Mouse (Mus musculus) hindbrain, embryonic 10.5 days (tissue): ENCODE measurements around the gene Ciao1. TPM values are rescaled to one million over a fixed set of nuclear protein-coding genes. Genes with fewer than 3 reads are reported as not detected.
"Not testable (repeated sequence)": the region's sequence is repeated elsewhere in the genome, so short reads cannot be mapped to it uniquely, and the experiment has no call there.

ENCODE experiments used
- DNase-seq: peaks from one replicate; pipeline ENCODE4 v3.0.0-alpha.2; 2017; ENCODE audit warnings: low spot score
- H3K27ac ChIP-seq: fragments of 300-500 bp; sonication (generic); 2 replicates; pipeline ENCODE4 v1.5.1; 2016; ENCODE audit warnings: mild to moderate bottlenecking, moderate library complexity
- H3K27me3 ChIP-seq: fragments of 300-500 bp; sonication (generic); 2 replicates; pipeline ENCODE4 v1.6.1; 2016; ENCODE audit warnings: mild to moderate bottlenecking; ENCODE audit not compliant: poor library complexity, insufficient read depth, severe bottlenecking
- H3K36me3 ChIP-seq: fragments of 300-500 bp; sonication (generic); 2 replicates; pipeline ENCODE4 v1.6.1; 2016; ENCODE audit warnings: mild to moderate bottlenecking, moderate library complexity
- H3K4me1 ChIP-seq: fragments of 300-500 bp; sonication (generic); replicated peaks from 2 replicates; pipeline ENCODE4 v1.6.1; 2016; ENCODE audit warnings: mild to moderate bottlenecking
- H3K4me3 ChIP-seq: fragments of 300-500 bp; sonication (generic); 2 replicates; pipeline ENCODE4 v1.5.1; 2016; ENCODE audit warnings: mild to moderate bottlenecking, moderate library complexity
- H3K9me3 ChIP-seq: fragments of 300-500 bp; sonication (generic); 2 replicates; pipeline ENCODE4 v1.6.1; 2016; ENCODE audit warnings: mild to moderate bottlenecking, moderate library complexity
- WGBS: fragments of 180-500 bp; shearing (Covaris S2); methylation state at CpG from one replicate; pipeline ENCODE4 v1.1.7; 2016; 5-methylcytosine and 5-hydroxymethylcytosine counted together
- polyA plus RNA-seq: library from polyadenylated mRNA; unstranded; fragments of >200 nt; fragmentation: Nextera tagmentation; extraction: Ambion mirVana; gene quantifications from 2 replicates; pipeline ENCODE4 v1.2.1, GENCODE M21; 2016

Ciao1 gene
- 53.2 and 55.4 TPM in 2 replicates for polyA plus RNA-seq

GRCm38 (mm10) chr2:127247592-127248333, at the start of gene Ciao1, which contains the start of gene Tmem127:
Gene Ciao1 (minus strand): TSS chr2:127247816.
Gene Tmem127 (plus strand): TSS chr2:127247908.
- no peaks in the 10 kb centered on the region for H3K9me3 ChIP-seq
- peak; percentile 99 for DNase-seq
- H3K4me3 ChIP-seq = peak within 1 kb of the TSS; percentile 99
- peaks cover 29% of the 10 kb centered on the region for H3K4me1 ChIP-seq
- H3K36me3 ChIP-seq = peaks cover 52% of the 10 kb centered on the region
- no peaks in the 10 kb centered on the region for H3K27me3 ChIP-seq
- WGBS = under 1% methylated on average over 53 of the region's 53 CpGs
- peak within 1 kb of the TSS; percentile 91 for H3K27ac ChIP-seq

- Histone ChIP-seq H3K36me3 (peaks cover 100% of the 10 kb centered on the region), H3K9me3 (no peaks in the 10 kb centered on the region), H3K27me3 (no peaks in the 10 kb centered on the region), H3K27ac (no peak overlapping the region), H3K4me1 (no peaks in the 10 kb centered on the region), H3K4me3 (no peak overlapping the region)
- 95% methylated on average over 7 of the region's 7 CpGs for WGBS
- no peak for DNase-seq
Observed at GRCm38 (mm10) chr2:127297001-127297805, 49.6 kb upstream of the Ciao1 start.

GRCm38 (mm10) chr2:127292250-127292649, 44.6 kb upstream of the Ciao1 start:
- H3K9me3 ChIP-seq = no peaks in the 10 kb centered on the region
- no peaks in the 10 kb centered on the region for H3K27me3 ChIP-seq
- DNase-seq = no peak
- H3K27ac ChIP-seq = no peak overlapping the region
- no peak overlapping the region for H3K4me3 ChIP-seq
- WGBS = 90% methylated on average over 4 of the region's 4 CpGs
- peaks cover 92% of the 10 kb centered on the region for H3K36me3 ChIP-seq
- no peaks in the 10 kb centered on the region for H3K4me1 ChIP-seq

- Histone ChIP-seq H3K9me3 (no peaks in the 10 kb centered on the region), H3K36me3 (0 out of 2 replicates have a peak, but pooled peaks cover under 1% of the 10 kb centered on the region), H3K4me1 (0 out of 2 replicates have a peak, but pooled peaks cover 4% of the 10 kb centered on the region), H3K4me3 (no peak overlapping the region), H3K27ac (no peak overlapping the region), H3K27me3 (no peaks in the 10 kb centered on the region)
- no peak for DNase-seq
Observed at GRCm38 (mm10) chr2:127278162-127278561, 30.5 kb upstream of the Ciao1 start.

GRCm38 (mm10) chr2:127275551-127276320, 28.1 kb upstream of the Ciao1 start:
- peaks cover 18% of the 10 kb centered on the region for H3K4me1 ChIP-seq
- H3K27me3 ChIP-seq = no peaks in the 10 kb centered on the region
- peaks cover 9% of the 10 kb centered on the region; the same call in 1 of the 2 replicates for H3K36me3 ChIP-seq
- H3K27ac ChIP-seq = no peak overlapping the region
- no peak for DNase-seq
- H3K9me3 ChIP-seq = no peaks in the 10 kb centered on the region
- 88% methylated on average over 5 of the region's 5 CpGs for WGBS
- no peak overlapping the region for H3K4me3 ChIP-seq

GRCm38 (mm10) chr2:127274590-127274989, 27.0 kb upstream of the Ciao1 start:
- no peak for DNase-seq
- 93% methylated on average over 2 of the region's 2 CpGs for WGBS
- no peak overlapping the region for H3K4me3 ChIP-seq
- H3K27me3 ChIP-seq = no peaks in the 10 kb centered on the region
- H3K36me3 ChIP-seq = peaks cover 9% of the 10 kb centered on the region; the same call in 1 of the 2 replicates
- no peak overlapping the region for H3K27ac ChIP-seq
- H3K4me1 ChIP-seq = peaks cover 18% of the 10 kb centered on the region
- H3K9me3 ChIP-seq = no peaks in the 10 kb centered on the region

GRCm38 (mm10) chr2:127272806-127273205, 25.2 kb upstream of the Ciao1 start:
- H3K4me1 ChIP-seq = peaks cover 18% of the 10 kb centered on the region
- H3K9me3 ChIP-seq = no peaks in the 10 kb centered on the region
- 96% methylated on average over 3 of the region's 3 CpGs for WGBS
- H3K4me3 ChIP-seq = no peak overlapping the region
- H3K27ac ChIP-seq = no peak overlapping the region
- no peaks in the 10 kb centered on the region for H3K27me3 ChIP-seq
- peaks cover 9% of the 10 kb centered on the region; the same call in 1 of the 2 replicates for H3K36me3 ChIP-seq
- DNase-seq = no peak

- Histone ChIP-seq H3K4me1 (peaks cover 18% of the 10 kb centered on the region), H3K4me3 (peak overlapping the region; percentile 95; the same call in 1 of the 2 replicates)
- H3K9me3 ChIP-seq, DNase-seq, H3K27me3 ChIP-seq, H3K36me3 ChIP-seq, H3K27ac ChIP-seq: not testable (repeated sequence)
- 91% methylated on average over 4 of the region's 4 CpGs for WGBS
Observed at GRCm38 (mm10) chr2:127272049-127272448, 24.4 kb upstream of the Ciao1 start.

- 15% methylated on average over 8 of the region's 8 CpGs for WGBS
- Histone ChIP-seq H3K9me3 (no peaks in the 10 kb centered on the region), H3K4me1 (peaks cover 18% of the 10 kb centered on the region), H3K27me3 (no peaks in the 10 kb centered on the region), H3K36me3 (peaks cover 9% of the 10 kb centered on the region; the same call in 1 of the 2 replicates), H3K27ac (peak overlapping the region; percentile 97), H3K4me3 (peak overlapping the region; percentile 95)
- peak; percentile 6 for DNase-seq
Observed at GRCm38 (mm10) chr2:127271042-127271515, 23.5 kb upstream of the Ciao1 start.

- Histone ChIP-seq H3K27me3 (no peaks in the 10 kb centered on the region), H3K4me1 (peaks cover 16% of the 10 kb centered on the region), H3K27ac (peak overlapping the region; percentile 97), H3K36me3 (peaks cover 9% of the 10 kb centered on the region; the same call in 1 of the 2 replicates), H3K4me3 (peak overlapping the region; percentile 95), H3K9me3 (no peaks in the 10 kb centered on the region)
- DNase-seq = peak; percentile 87
- WGBS = under 1% methylated on average over 75 of the region's 75 CpGs
Observed at GRCm38 (mm10) chr2:127270300-127271041, 22.9 kb upstream of the Ciao1 start.

- no peaks in the 10 kb centered on the region for H3K9me3 ChIP-seq
- peaks cover 15% of the 10 kb centered on the region for H3K4me1 ChIP-seq
- DNase-seq = peak; percentile 97
- H3K4me3 ChIP-seq = peak within 1 kb of the TSS; percentile 95
- H3K27ac ChIP-seq = peak within 1 kb of the TSS; percentile 97
- no peaks in the 10 kb centered on the region for H3K27me3 ChIP-seq
- under 1% methylated on average over 49 of the region's 49 CpGs for WGBS
- peaks cover 9% of the 10 kb centered on the region; the same call in 1 of the 2 replicates for H3K36me3 ChIP-seq
Observed at GRCm38 (mm10) chr2:127269491-127270299, 22.1 kb upstream of the Ciao1 start, which contains the start of gene Stard7. Gene Stard7 (plus strand): TSS chr2:127270218.
